Mouse (Mus musculus) stomach, embryonic 15.5 days (tissue): Measurements from ENCODE around the gene Nfrkb. TPM values are rescaled to one million over a fixed set of nuclear protein-coding genes. Genes with fewer than 3 reads are reported as not detected.
A peak's percentile ranks its signal among the peaks of the same experiment; 100 is the strongest.

Experiments used
- ATAC-seq: fragments of 200-750 bp; cut with Nextera tagmentation; 2 replicates; pipeline ENCODE4 v1.8.0; 2017; ENCODE audit warnings: low read depth, moderate number of reproducible peaks, moderate TSS enrichment; ENCODE audit not compliant: insufficient read depth, low FRiP score
- H3K27ac ChIP-seq: fragments of 300-500 bp; sonication (generic); 2 replicates; pipeline ENCODE4 v1.5.1; 2015; ENCODE audit warnings: mild to moderate bottlenecking, inconsistent platforms
- H3K27me3 ChIP-seq: fragments of 300-500 bp; sonication (generic); replicated peaks from 2 replicates; pipeline ENCODE4 v1.6.1; 2015; ENCODE audit warnings: inconsistent platforms
- H3K36me3 ChIP-seq: fragments of 300-500 bp; sonication (generic); 2 replicates; pipeline ENCODE4 v1.6.1; 2015; ENCODE audit warnings: inconsistent platforms
- H3K4me1 ChIP-seq: fragments of 300-500 bp; sonication (generic); 2 replicates; pipeline ENCODE4 v1.6.1; 2015; ENCODE audit warnings: inconsistent platforms
- H3K4me2 ChIP-seq: fragments of 300-500 bp; sonication (generic); 2 replicates; pipeline ENCODE4 v1.6.1; 2015; ENCODE audit warnings: mild to moderate bottlenecking, inconsistent platforms
- H3K4me3 ChIP-seq: fragments of 300-500 bp; sonication (generic); replicated peaks from 2 replicates; pipeline ENCODE4 v1.5.1; 2015; ENCODE audit warnings: inconsistent platforms
- H3K9ac ChIP-seq: fragments of 300-500 bp; sonication (generic); 2 replicates; pipeline ENCODE4 v1.6.1; 2015; ENCODE audit warnings: inconsistent platforms
- H3K9me3 ChIP-seq: fragments of 300-500 bp; sonication (generic); 2 replicates; pipeline ENCODE4 v1.6.1; 2016; ENCODE audit warnings: inconsistent platforms
- WGBS: fragments of 180-500 bp; shearing (Covaris S2); methylation state at CpG from one replicate; pipeline ENCODE4 v1.1.7; 2015; 5-methylcytosine and 5-hydroxymethylcytosine counted together
- polyA plus RNA-seq: library from polyadenylated mRNA; unstranded; fragments of >200 nt; fragmentation: Nextera tagmentation; extraction: Ambion mirVana; gene quantifications from 2 replicates; pipeline ENCODE4 v1.2.1, GENCODE M21; 2015

Gene Nfrkb
- polyA plus RNA-seq, 1 experiment from 2014 or later = 16.5 TPM

- no peaks in the 10 kb centered on the region for H3K27me3 ChIP-seq
Observed at GRCm38 (mm10) chr9:31384786-31385499, 1.0 kb upstream of the Nfrkb start.

GRCm38 (mm10) chr9:31385500-31385869 lies 507 bp upstream of the Nfrkb start:
- H3K36me3 ChIP-seq = no peaks in the 10 kb centered on the region; the same call in 1 of the 2 replicates
- 0 out of 2 replicates have a peak overlapping the region, but pooled peaks have one; percentile 83 for H3K9ac ChIP-seq
- H3K27ac ChIP-seq = no peak overlapping the region
- peak overlapping the region; percentile 90 for H3K4me3 ChIP-seq
- no peak for ATAC-seq
- 21% methylated on average over 4 of the region's 4 CpGs for WGBS
- no peaks in the 10 kb centered on the region for H3K27me3 ChIP-seq
- no peaks in the 10 kb centered on the region for H3K9me3 ChIP-seq
- H3K4me2 ChIP-seq = peak overlapping the region; percentile 73
- H3K4me1 ChIP-seq = peaks cover 12% of the 10 kb centered on the region

More at GRCm38 (mm10) chr9:31384786-31385499, 1.0 kb upstream of the Nfrkb start:
- Histone ChIP-seq H3K4me2 (peak overlapping the region; percentile 73), H3K4me3 (peak overlapping the region; percentile 90; the same call in 1 of the 2 replicates), H3K36me3 (no peaks in the 10 kb centered on the region; the same call in 1 of the 2 replicates), H3K9me3 (no peaks in the 10 kb centered on the region), H3K27ac (no peak overlapping the region), H3K9ac (no peak overlapping the region), H3K4me1 (peaks cover 12% of the 10 kb centered on the region)
- WGBS = 77% methylated on average over 17 of the region's 17 CpGs
- no peak for ATAC-seq

- H3K9me3 ChIP-seq = no peaks in the 10 kb centered on the region
- peaks cover 4% of the 10 kb centered on the region; the same call in 1 of the 2 replicates for H3K36me3 ChIP-seq
- peak; percentile 56 for ATAC-seq
- peak overlapping the region; percentile 73 for H3K4me2 ChIP-seq
- H3K4me1 ChIP-seq = peaks cover 12% of the 10 kb centered on the region
- peak overlapping the region; percentile 83 for H3K9ac ChIP-seq
- H3K27ac ChIP-seq = peak overlapping the region; percentile 35; the same call in 1 of the 2 replicates
- no peaks in the 10 kb centered on the region for H3K27me3 ChIP-seq
- peak overlapping the region; percentile 90 for H3K4me3 ChIP-seq
- WGBS = 8% methylated on average over 44 of the region's 44 CpGs
Observed at GRCm38 (mm10) chr9:31386368-31387180, 582 bp downstream of the Nfrkb start.

- Histone ChIP-seq H3K27me3 (no peaks in the 10 kb centered on the region), H3K27ac (no peak overlapping the region), H3K4me2 (peak overlapping the region; percentile 73), H3K9ac (no peak overlapping the region), H3K9me3 (no peaks in the 10 kb centered on the region), H3K4me1 (peaks cover 12% of the 10 kb centered on the region), H3K4me3 (peak overlapping the region; percentile 90), H3K36me3 (peaks cover 8% of the 10 kb centered on the region)
- ATAC-seq = no peak
- WGBS = 83% methylated on average over 5 of the region's 5 CpGs
Observed at GRCm38 (mm10) chr9:31387206-31387605, 1.2 kb downstream of the Nfrkb start.

GRCm38 (mm10) chr9:31400441-31400840 lies 14.4 kb downstream of the Nfrkb start:
- H3K27ac ChIP-seq = no peak overlapping the region
- no peak for ATAC-seq
- H3K9me3 ChIP-seq = no peaks in the 10 kb centered on the region
- no peak overlapping the region for H3K9ac ChIP-seq
- no peak overlapping the region for H3K4me2 ChIP-seq
- 48% methylated on average over 4 of the region's 4 CpGs for WGBS
- H3K4me3 ChIP-seq = no peak overlapping the region
- H3K4me1 ChIP-seq = no peaks in the 10 kb centered on the region
- H3K36me3 ChIP-seq = peaks cover 75% of the 10 kb centered on the region
- H3K27me3 ChIP-seq = no peaks in the 10 kb centered on the region

GRCm38 (mm10) chr9:31404311-31404710 lies 18.3 kb downstream of the Nfrkb start:
- 86% methylated on average over 2 of the region's 2 CpGs for WGBS
- Histone ChIP-seq H3K36me3 (peaks cover 60% of the 10 kb centered on the region), H3K9ac (no peak overlapping the region)

GRCm38 (mm10) chr9:31405217-31405616 lies 19.2 kb downstream of the Nfrkb start:
- no peaks in the 10 kb centered on the region for H3K4me1 ChIP-seq
- no peak overlapping the region for H3K4me3 ChIP-seq
- no peak overlapping the region for H3K27ac ChIP-seq
- no peak for ATAC-seq
- H3K36me3 ChIP-seq = peaks cover 66% of the 10 kb centered on the region
- no peaks in the 10 kb centered on the region for H3K9me3 ChIP-seq
- H3K4me2 ChIP-seq = no peak overlapping the region
- 62% methylated on average over 6 of the region's 6 CpGs for WGBS
- no peak overlapping the region for H3K9ac ChIP-seq
- H3K27me3 ChIP-seq = no peaks in the 10 kb centered on the region

More at GRCm38 (mm10) chr9:31404311-31404710, 18.3 kb downstream of the Nfrkb start:
- H3K4me2 ChIP-seq = no peak overlapping the region
- no peak overlapping the region for H3K4me3 ChIP-seq
- H3K27ac ChIP-seq = no peak overlapping the region
- ATAC-seq = no peak
- no peaks in the 10 kb centered on the region for H3K4me1 ChIP-seq
- no peaks in the 10 kb centered on the region for H3K9me3 ChIP-seq
- no peaks in the 10 kb centered on the region for H3K27me3 ChIP-seq

- WGBS = 89% methylated on average over 4 of the region's 4 CpGs
- Histone ChIP-seq H3K27me3 (no peaks in the 10 kb centered on the region), H3K27ac (no peak overlapping the region), H3K9me3 (no peaks in the 10 kb centered on the region), H3K4me2 (no peak overlapping the region), H3K9ac (no peak overlapping the region), H3K4me1 (no peaks in the 10 kb centered on the region), H3K4me3 (no peak overlapping the region), H3K36me3 (peaks cover 63% of the 10 kb centered on the region)
- ATAC-seq = no peak
Observed at GRCm38 (mm10) chr9:31412165-31412564, 26.2 kb downstream of the Nfrkb start.

GRCm38 (mm10) chr9:31418821-31419220 lies 32.8 kb downstream of the Nfrkb start:
- no peak overlapping the region for H3K4me3 ChIP-seq
- H3K9ac ChIP-seq = no peak overlapping the region
- H3K9me3 ChIP-seq = no peaks in the 10 kb centered on the region
- WGBS = 90% methylated on average over 1 of the region's 1 CpGs
- H3K36me3 ChIP-seq = peaks cover 58% of the 10 kb centered on the region
- H3K4me2 ChIP-seq = no peak overlapping the region
- no peak overlapping the region for H3K27ac ChIP-seq
- no peaks in the 10 kb centered on the region for H3K4me1 ChIP-seq
- ATAC-seq = no peak
- H3K27me3 ChIP-seq = no peaks in the 10 kb centered on the region

GRCm38 (mm10) chr9:31422143-31422542 lies 36.2 kb downstream of the Nfrkb start:
- H3K27me3 ChIP-seq = no peaks in the 10 kb centered on the region
- WGBS = 76% methylated on average over 5 of the region's 5 CpGs
- no peaks in the 10 kb centered on the region for H3K9me3 ChIP-seq
- peaks cover 35% of the 10 kb centered on the region for H3K36me3 ChIP-seq
- H3K4me1 ChIP-seq = no peaks in the 10 kb centered on the region
- H3K4me2 ChIP-seq = no peak overlapping the region
- no peak overlapping the region for H3K4me3 ChIP-seq
- ATAC-seq = peak; percentile 66; the same call in 1 of the 2 replicates
- H3K27ac ChIP-seq = no peak overlapping the region
- H3K9ac ChIP-seq = no peak overlapping the region

GRCm38 (mm10) chr9:31428971-31429370 lies 43.0 kb downstream of the Nfrkb start:
- no peak for ATAC-seq

GRCm38 (mm10) chr9:31430011-31430410 lies 44.0 kb downstream of the Nfrkb start:
- no peak for ATAC-seq
- Histone ChIP-seq H3K9ac (no peak overlapping the region), H3K4me2 (no peak overlapping the region), H3K4me3 (no peak overlapping the region), H3K27ac (no peak overlapping the region), H3K4me1 (no peaks in the 10 kb centered on the region), H3K36me3 (no peaks in the 10 kb centered on the region), H3K9me3 (no peaks in the 10 kb centered on the region), H3K27me3 (no peaks in the 10 kb centered on the region)
- 69% methylated on average over 9 of the region's 9 CpGs for WGBS

More at GRCm38 (mm10) chr9:31428971-31429370, 43.0 kb downstream of the Nfrkb start:
- no peak overlapping the region for H3K4me2 ChIP-seq
- H3K27me3 ChIP-seq = no peaks in the 10 kb centered on the region
- no peak overlapping the region for H3K9ac ChIP-seq
- H3K9me3 ChIP-seq = no peaks in the 10 kb centered on the region
- H3K4me3 ChIP-seq = no peak overlapping the region
- 82% methylated on average over 7 of the region's 7 CpGs for WGBS
- H3K36me3 ChIP-seq = no peaks in the 10 kb centered on the region
- H3K4me1 ChIP-seq = no peaks in the 10 kb centered on the region
- no peak overlapping the region for H3K27ac ChIP-seq
